Mouse (Mus musculus) stomach, postnatal 0 days (tissue): ENCODE results near the gene Dok3.

ENCODE experiments used
- CTCF ChIP-seq: IDR thresholded peaks from 2 replicates; pipeline ENCODE4 v1.5.1; 2016; ENCODE audit warnings: antibody characterized with exemption, low read depth, mild to moderate bottlenecking, moderate library complexity
- EP300 ChIP-seq: optimal IDR thresholded peaks from 2 replicates; pipeline ENCODE3; 2016; ENCODE audit warnings: antibody characterized with exemption

GRCm38 (mm10) chr13:55522730-55523129, 6.4 kb downstream of the Dok3 start:
- no peak for TF ChIP-seq CTCF
- TF ChIP-seq EP300: no peak
